Mouse (Mus musculus): Measurements from ENCODE around the gene Guf1.
A peak's percentile ranks its signal among the peaks of the same experiment; 100 is the strongest.

Gene Guf1

GRCm38 (mm10) chr5:69556628-69557403, at the start of gene Guf1:
Guf1 (plus strand) TSS chr5:69556923.
- peak; percentile 99 for DNase-seq

DNA sequence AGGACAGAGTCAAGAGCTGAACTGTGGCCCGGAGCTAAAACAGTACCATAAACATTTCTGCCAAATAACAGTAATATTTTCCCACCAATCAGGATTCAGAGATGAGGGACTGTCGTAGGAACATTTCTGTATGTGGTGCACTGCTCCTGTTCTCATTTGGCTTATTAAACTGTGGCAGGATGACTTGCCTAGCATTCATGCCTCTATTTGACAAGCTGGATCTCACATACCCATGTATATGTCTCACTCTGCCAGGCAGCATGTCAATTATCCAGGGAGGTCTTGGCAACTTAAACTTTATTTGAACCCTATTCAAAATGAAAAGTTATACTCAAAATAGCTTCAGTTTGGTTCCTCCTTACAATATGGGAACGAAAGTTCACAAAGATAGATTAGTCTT, 49.7 kb upstream of the Guf1 start:
- no peak for DNase-seq

- DNase-seq = no peak
These were observed 45.1 kb upstream of the Guf1 start for GRCm38 (mm10) chr5:69511631-69512030.

GRCm38 (mm10) chr5:69512203-69512602, 44.5 kb upstream of the Guf1 start:
- no peak for DNase-seq

DNA sequence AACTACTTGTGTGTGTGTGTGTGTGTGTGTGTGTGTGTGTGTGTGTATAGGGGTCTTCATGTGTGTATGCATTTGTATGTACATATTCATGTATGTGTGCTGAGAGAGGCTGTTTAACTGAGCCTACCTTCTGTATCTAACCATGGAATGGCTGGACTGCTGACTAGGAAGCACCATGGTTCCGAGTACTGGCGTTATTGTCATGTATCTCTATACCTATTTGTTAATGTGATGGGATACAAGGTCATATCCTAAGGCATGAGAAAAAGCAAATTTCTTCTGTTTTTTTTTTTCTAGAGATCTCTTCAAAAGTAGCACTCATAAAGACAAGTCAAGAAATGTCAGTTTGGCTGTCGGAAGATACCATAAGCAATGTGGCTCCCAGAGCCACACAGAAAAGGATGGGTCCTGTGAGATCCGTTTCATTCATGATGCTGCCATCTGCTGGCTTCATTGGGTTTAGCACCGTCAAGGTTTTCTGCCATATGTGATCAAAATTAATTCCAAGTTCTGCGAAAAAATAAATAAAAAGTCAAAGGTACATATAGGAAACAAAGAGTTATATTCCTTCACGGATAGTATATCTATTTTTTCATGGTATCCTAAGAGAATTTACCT, 36.0 kb upstream of the Guf1 start:
- DNase-seq = peak; percentile 74 to 84

DNA sequence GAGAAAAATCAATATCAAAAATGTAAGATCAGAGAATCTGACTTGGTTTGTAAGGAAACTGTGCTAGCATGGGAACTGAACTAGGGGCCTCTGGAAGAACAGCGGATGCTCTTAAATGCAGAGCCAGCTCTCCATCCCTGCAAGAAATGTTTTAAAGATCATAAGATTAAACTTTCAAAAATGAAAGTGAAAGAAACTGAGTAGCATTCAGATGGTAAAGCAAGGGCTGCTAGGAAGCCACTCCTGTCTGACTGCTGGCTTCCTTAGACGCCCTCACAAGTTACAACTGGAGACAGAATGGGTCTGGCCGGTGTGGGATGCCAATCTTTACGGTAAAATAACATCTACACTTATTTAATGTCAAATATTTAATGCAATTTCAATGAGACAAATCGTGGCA, 34.7 kb upstream of the Guf1 start:
- no peak for DNase-seq

DNA sequence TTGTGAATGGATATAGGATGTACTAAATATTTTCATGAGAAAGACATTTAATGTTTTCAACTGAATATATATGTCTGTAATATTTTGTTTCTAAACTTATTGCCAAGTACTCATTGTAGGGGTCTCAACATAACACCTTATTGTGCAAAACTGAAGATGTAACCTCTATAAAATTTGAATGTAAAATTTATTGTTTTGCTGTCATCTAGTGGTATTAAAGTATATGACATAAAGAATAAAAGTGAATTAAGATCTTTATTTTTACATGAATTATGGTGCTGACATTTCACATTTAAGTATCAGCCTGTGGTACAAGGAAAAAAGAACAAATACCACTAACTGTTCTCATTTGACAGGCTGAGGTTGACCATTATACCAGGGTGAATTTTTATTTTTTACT, 32.8 kb upstream of the Guf1 start:
- DNase-seq = no peak

GRCm38 (mm10) chr5:69541680-69542079, 15.0 kb upstream of the Guf1 start:
- DNase-seq = no peak

DNA sequence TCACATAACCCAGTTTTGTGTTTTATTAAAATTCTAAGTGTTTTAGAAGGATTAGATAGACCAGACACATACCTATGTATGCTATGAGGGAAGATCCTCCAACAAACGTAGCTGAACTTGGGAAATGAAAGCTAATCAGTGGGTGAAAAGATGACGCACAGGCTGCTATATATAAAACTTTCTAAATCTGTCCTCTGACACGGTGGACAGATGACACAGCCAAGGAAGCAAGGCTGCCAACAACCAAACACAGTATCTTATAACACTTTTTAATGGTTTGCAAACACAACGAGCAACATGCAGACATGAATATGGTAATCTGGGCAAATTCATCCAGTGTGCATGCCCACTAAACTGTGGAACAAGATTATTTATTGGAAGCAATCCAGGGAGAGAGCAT, 14.2 kb upstream of the Guf1 start, which contains the start of gene Yipf7:
Yipf7 (minus strand) TSS at position 160 of the 400 bp plus-strand sequence.
- peak; percentile 44 to 46 for DNase-seq

- DNase-seq = peak in 1 of 2 experiments; percentile 30
These were observed 747 bp downstream of the Guf1 start for GRCm38 (mm10) chr5:69557404-69557935.

GRCm38 (mm10) chr5:69591640-69592461, 35.1 kb downstream of the Guf1 start, which contains the start of gene Gnpda2:
Gnpda2 (minus strand) TSS chr5:69592340.
- DNase-seq = peak; percentile 88 to 92

DNA sequence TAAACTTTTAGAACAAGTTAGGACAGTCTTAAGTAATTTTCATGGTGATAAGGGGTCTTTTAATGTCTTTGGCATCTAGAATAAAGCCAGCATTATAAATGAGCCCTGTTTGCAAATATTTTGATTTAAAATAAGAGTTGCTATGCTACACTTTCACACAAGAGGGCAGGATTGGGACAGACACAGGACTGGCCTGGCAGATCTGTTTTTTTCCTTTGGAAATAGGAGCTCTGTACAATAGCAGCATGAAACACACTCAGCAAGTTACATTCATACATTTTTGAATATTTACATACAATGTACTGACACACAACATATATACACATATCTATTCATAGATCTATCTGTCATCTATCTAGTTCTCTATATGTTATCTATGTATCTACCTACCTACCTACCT, 44.3 kb downstream of the Guf1 start:
- DNase-seq = no peak

DNA sequence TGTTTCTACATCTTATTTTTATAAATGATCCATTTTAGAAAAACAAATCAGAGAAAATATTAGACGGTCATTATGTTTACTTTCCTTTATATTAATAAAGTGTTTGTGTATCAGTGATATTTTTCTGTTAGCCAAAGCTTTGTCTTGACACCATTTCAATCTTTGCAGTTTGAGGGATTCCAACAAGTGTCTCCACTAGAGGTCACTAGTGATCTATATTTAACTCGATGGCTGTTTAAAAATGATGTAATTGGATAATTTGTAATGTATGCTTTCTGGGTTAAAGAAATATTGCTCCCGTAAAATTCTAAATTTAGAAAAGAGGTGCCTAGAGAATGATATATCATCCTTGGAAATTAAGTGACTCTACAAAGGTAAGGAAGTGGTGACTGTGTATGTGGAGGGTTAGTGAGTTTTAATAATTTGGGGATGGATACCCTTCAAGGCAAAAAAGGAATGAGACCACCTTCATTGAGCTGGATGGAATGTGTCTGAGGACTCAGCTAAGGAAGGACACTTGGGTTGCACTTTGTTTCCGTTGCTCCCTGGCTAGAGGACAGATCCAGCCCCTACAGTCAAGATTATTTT, 56.6 kb downstream of the Guf1 start:
- DNase-seq = no peak

- no peak for DNase-seq
These were observed 64.2 kb downstream of the Guf1 start for GRCm38 (mm10) chr5:69620899-69621298.
